Mouse (Mus musculus) MN1 (cell line): ENCODE data around the gene Hbq1a.

Source experiments
- DNase-seq: peaks from one replicate; pipeline ENCODE4 v3.0.0-alpha.2; 2016; ENCODE audit warnings: low spot score

Gene Hbq1a

GRCm38 (mm10) chr11:32331075-32331474 is 31.2 kb downstream of the Hbq1a start:
- no peak for DNase-seq

GRCm38 (mm10) chr11:32331861-32332260 is 32.0 kb downstream of the Hbq1a start:
- no peak for DNase-seq

GRCm38 (mm10) chr11:32333235-32333634 is 33.4 kb downstream of the Hbq1a start:
- DNase-seq = no peak

- no peak for DNase-seq
Measured at GRCm38 (mm10) chr11:32336435-32336907, 36.6 kb downstream of the Hbq1a start.

- no peak for DNase-seq
Measured at GRCm38 (mm10) chr11:32339131-32339531, 39.3 kb downstream of the Hbq1a start.

GRCm38 (mm10) chr11:32340476-32341473 is 40.9 kb downstream of the Hbq1a start:
- DNase-seq = peak; percentile 85

- DNase-seq = peak; percentile 70
Measured at GRCm38 (mm10) chr11:32342770-32343191, 42.9 kb downstream of the Hbq1a start.

- no peak for DNase-seq
Measured at GRCm38 (mm10) chr11:32343350-32343749, 43.5 kb downstream of the Hbq1a start.

GRCm38 (mm10) chr11:32345504-32346297 is 45.8 kb downstream of the Hbq1a start:
- peak; percentile 42 for DNase-seq

- DNase-seq = no peak
Measured at GRCm38 (mm10) chr11:32347264-32347606, 47.4 kb downstream of the Hbq1a start.

- DNase-seq = peak; percentile 78
Measured at GRCm38 (mm10) chr11:32347607-32348432, 48.0 kb downstream of the Hbq1a start, which contains the start of gene Sh3pxd2b. TSS of gene Sh3pxd2b (plus strand) at chr11:32347820.

GRCm38 (mm10) chr11:32348433-32349283 is 48.8 kb downstream of the Hbq1a start:
- DNase-seq = no peak

- DNase-seq = no peak
Measured at GRCm38 (mm10) chr11:32349284-32349953, 49.5 kb downstream of the Hbq1a start.
